Mouse (Mus musculus) c-Kit-positive CD71-positive TER-119-positive erythroid progenitor cells, embryonic 14.5 days (primary cell): Measurements from ENCODE around the gene Sp7.
"Not testable (repeated sequence)": the region's sequence is repeated elsewhere in the genome, so short reads cannot be mapped to it uniquely, and the experiment has no call there.

Experiments
- DNase-seq: peaks from one replicate; pipeline ENCODE4 v3.0.0-alpha.2; 2013; ENCODE audit warnings: low spot score

Sp7 gene

DNA sequence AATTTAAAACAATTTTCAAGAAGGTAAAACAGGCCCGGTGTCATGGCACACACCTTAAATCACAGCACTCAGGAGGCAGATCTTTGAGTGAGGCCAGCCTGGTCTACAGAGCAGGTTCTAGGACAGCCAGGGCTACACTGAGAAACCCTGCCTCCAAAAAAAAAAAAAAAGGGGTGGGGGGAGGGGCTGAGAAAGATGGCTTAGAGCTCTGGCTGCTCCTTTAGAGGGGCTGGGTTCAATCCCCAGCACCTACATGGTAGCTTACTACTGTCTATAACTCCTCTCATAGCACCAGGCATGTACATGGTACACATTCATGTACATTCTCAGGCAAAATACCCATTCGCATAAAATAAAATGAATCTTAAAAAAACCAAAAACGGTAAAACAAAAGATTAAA, 22.5 kb downstream of the Sp7 start:
- no peak for DNase-seq

DNA sequence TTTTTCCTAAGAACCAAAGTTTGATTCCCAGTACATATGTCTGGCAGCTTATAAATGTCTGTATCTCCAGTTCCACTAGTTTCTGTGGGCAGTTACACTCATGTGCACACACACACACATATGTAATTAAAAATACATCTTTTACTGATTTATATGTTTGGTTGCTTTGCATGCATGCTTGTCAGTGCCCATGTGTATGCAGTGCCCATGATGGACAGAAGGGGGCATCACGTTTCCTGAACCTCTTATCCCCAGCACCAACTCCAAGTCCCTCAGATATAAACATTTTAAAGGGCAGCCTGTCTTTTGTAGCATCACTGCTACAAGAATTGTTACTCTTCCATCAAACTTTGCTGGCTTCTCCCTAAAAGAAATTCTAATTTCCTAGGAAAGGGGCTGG, 25.4 kb downstream of the Sp7 start:
- DNase-seq: peak; percentile 56

DNA sequence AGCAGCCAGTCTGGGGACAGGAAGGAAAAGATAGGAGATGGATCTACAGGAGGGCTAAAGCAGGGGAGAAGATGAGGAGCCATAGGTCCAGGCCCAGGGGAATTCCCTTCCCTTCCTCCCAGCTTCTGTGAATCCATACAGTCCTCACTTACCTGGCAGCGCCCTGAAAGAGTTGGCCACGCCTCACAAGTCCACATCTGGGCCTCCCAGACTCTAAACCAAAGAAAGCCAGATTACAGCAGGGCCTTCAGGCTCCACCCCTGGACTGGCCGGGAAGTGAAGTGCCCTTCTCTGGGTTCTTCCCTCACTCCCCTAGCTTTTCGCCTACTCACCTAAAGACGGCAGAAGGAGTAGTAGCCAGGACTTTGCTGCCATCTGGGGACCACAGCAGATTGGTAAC, 27.4 kb downstream of the Sp7 start:
- no peak for DNase-seq

DNA sequence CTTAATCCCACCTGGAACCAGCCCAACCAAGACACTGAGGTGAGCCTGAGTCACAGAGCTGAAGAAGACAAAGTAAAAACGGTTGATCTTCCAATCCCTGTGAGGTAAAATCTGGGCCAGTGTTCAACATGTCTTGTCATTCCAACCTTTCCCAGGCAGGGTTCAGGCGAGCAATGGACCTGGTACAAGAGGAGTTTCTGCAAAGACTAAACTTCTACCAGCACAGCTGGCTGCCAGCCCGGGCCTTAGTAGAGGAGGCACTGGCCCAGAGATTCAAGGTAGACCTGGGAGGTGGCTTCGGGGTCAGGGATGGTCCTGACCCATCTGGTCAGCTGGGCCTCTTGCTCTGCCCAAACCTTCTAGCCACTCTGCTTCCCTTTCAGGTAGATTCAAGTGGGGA, 30.0 kb downstream of the Sp7 start:
- no peak for DNase-seq

DNA sequence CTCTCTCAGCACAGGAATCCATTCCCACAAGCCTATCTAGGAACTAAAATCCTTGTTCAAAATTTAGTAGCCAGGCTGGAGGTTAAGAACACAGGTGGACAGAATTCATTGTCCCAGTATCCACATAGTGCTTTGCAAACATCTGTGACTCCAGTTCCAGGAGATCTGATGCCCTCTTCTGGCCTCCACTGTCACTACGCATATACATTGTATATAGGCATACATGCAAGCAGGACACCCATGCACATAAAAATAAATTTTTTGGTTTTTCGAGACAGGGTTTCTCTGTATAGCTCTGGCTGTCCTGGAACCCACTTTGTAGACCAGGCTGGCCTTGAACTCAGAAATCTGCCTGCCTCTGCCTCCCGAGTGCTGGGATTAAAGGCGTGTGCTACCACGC, 31.1 kb downstream of the Sp7 start:
- DNase-seq: not testable (repeated sequence)

DNA sequence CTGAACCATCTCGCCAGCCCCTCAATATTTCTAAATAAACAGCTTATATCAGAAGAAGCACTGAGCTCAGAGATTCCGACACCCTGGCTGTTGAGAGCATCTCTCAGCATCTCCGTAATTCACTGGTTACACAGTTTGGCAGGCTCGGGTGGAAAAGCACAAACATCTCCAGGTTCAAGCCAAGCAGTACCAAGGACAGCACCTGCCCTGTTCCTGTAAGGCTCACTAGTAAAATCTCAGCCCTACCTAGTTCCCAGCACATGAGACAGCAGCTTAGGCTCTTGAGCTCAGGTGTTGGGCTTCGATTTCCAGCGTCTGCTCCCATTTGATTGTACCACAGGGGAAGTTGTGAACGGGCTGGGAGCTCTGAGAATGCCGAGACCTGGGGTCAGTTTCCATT, 31.7 kb downstream of the Sp7 start:
- no peak for DNase-seq

DNA sequence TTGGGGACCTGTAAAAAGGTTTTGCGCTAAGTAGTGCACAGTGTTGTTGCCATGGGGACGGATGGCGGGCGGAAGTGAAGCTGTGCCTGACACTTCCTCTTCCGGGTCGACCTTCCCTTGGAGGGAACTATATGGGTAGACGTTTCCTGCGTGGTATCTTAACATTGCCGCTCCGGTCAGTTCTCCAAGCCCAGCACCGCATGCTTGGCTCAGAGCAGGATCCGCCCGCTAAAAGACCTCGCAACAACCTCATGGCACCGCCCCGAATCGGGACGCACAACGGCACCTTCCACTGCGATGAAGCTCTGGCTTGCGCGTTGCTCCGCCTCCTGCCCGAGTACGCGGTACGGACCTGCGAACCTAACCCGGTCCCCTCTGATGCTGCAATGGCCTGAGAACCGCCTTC, 35.4 kb downstream of the Sp7 start, which contains the start of gene Myg1:
Gene Myg1, plus strand, starts transcription at position 100 of the 406 bp plus-strand sequence.
- DNase-seq: peak; percentile 79

DNA sequence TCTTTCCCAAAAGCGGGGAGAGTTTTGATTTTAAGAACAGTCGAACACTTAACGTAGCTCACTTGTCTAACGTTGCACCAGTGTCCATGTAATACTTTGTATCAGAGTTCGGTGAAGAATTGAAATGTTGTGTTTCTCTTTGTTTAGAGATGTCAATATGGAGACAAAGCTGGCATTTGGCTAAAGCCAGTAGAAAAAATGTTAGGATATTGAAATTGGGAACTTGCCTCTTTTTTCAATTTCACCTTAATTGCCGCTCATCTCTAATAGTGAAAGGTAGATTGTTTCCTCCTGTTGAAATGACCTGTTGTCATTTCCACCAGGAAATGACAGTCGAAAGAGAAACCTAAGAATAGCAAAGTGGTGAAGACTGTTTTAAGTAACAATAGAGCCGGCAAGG, 40.1 kb downstream of the Sp7 start:
- DNase-seq: no peak

DNA sequence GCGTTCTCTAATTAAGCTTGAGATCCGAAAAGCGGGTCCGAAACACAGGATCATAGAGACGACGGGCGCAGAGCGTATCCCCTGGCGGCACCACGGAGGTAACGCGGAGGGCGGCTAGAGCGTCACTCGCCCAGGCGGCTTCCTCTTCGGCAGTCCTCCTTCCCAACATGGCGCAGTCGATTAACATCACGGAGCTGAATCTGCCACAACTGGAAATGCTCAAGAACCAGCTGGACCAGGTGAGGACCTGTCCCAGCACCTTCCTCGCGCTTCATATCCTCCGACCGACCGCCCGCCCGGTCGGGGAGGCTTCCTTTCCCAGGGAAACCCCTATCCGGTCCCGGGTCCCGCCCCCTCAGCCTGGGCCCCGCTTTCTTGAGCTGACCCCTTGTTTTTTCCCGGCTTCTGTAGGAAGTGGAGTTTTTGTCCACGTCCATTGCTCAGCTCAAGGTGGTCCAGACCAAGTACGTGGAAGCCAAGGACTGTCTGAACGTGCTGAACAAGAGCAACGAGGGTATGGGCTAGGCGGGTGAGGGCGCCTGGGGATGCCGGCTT, 40.9 kb downstream of the Sp7 start, which contains the start of gene Pfdn5:
Gene Pfdn5, plus strand, starts transcription at position 95 of the 555 bp plus-strand sequence.
- DNase-seq: peak; percentile 80

DNA sequence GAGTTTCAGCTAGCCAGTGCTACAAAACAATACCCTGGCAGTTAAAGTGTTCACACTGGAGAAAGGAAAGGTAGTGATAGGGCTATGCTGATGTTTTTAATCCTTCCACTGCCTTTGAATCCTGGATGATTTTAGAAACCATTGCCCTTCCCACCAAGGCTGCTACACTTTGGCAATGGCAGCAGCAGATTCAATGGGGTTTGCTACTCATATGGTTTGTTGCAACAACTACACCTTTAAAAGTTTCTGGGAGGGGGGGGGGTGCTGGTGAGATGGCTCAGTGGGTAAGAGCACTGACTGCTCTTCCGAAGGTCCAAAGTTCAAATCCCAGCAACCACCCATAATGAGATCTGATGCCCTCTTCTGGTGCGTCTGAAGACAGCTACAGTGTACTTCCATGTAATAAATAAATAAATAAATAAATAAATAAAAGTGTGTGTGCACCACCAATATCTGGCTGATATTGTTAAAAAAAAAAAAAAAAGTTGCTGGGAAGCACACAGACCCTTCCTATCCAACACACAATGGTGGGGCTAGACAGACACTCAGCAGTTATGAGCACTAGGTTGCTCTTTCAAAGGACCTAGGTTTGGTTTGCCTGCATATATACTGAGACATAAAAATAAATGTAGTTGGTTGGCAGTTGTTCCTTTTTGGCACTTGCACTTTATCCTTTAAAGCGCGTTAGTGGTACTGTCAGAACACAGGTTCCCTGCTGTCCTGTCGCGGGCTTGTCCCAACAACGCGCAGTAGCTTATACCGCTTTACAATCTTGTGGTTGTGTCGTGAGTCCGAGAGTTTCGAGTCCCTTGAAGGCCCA, 42.1 kb downstream of the Sp7 start:
- peak; percentile 44 for DNase-seq

DNA sequence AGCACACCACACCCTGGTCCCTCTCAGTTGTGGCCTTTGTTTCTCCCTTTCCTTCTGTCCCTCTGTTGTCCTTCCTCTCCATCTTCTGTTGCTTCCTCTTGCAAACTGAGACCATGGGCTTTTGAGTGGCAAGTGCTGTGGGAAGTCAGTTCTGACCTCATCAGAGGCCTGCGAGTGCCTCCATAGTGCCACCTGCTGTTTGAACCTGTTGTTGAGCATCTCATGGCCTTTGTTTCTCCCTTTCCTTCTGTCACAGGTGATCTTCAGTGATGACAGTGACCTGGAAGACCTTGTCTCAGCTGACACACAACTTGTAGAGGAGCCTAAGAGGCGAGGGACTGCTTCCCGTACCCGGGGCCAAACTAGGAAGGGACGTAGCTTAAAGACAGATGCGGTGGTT, 50.7 kb downstream of the Sp7 start:
- DNase-seq: no peak

DNA sequence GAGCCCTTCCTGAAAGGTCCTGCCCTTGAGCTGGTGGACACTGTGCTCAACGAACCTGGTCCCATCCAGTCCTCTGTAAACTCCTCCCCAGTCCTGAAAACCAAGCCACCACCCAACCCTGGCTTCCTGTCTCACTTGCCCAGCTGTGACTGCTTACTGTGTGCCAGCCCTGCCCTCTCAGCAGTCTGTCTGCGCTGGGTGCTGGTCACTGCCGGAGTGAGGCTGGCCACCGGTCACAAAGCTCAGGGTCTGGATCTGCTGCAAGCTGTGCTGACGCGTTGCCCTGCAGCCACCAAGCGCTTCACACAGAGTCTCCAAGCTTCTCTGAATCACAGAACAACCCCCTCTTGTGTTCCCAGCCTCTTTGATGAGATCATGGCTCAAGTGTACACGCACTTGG, 51.7 kb downstream of the Sp7 start:
- DNase-seq: no peak

DNA sequence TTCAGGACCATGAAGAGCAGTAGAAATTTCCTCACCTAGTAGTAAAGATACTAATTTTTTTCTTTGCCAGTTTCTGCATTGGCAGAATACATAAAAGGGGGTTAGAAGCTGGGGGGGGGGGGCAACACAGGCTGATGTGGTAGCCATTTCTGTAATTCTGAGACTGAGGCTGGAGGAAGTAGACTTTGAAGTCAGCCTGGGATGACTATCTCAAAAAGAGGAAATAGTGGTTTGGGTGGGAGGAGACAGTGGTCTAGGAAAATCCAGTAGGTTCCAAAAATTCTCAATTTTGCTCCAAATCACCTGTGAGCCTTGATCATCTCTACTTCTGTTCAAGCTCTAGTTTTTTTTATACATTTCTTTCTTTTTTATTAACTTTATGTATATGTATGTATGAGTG, 55.5 kb downstream of the Sp7 start:
- no peak for DNase-seq

DNA sequence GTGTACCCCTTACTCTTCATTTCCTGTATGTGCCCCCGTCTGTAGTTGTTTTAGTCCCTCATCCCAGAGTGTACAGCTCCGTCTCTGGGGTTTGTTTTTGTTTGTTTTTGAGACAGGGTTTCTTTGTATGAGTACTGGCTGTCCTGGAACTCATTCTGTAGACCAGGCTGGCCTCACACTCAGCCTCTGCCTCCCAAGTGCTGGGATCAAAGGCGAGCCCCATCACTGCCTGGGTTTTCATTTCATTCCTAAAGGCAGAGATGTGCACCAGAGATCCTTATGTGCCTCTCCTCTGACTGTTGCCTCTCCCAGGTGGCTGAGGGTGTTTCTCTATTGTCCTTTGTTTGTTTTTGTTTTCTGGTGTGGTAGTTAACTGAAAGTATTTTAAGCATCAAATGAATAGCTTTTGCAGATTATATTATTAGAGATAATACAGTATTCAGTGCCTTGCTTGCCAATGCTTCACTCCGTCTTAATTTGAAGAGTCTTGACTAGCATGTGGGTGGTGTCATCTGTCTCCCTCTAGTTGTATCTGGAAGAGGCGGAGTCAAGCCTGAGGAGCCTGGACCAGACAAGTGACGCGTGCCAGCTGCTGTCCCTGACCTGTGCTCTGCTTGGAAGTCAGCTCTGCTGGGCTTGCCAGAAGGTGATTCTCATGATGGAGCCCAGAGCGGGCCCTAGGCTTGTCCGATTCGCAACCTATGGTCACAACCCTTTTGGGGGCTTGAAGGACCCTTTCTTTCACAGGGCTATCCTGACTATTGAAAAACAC, 56.7 kb downstream of the Sp7 start:
- no peak for DNase-seq

DNA sequence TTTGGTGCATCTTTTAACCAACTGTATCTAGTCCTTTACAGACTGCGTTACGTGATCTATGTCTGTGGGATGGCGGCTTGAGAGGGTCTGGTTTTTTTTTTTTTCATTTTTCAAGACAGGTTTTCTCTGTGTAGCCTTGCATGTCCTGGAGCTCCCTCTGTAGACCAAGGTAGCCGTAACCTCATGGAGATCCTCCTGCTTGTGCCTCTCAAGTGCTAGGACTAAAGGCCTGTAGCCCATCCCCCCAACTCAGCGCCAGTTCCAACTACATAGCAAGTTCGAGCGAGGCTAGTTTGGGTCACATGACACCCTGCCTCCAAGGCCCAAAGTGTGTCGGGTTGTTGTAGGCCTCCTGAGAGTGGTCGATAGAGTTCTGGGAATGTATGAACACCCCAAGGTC, 58.3 kb downstream of the Sp7 start:
- DNase-seq: no peak
